Mouse (Mus musculus) urinary bladder, postnatal 10 days (tissue): ENCODE measurements at regions not wholly inside any gene's neighbourhood (a gene's known extent, or its start where the extent isn't known, plus 50 kb on each side); places are given as distances from the start of the nearest gene placed in this dataset.

ENCODE experiments used
- DNase-seq: peaks from one replicate; pipeline ENCODE4 v3.0.0; 2022; ENCODE audit warnings: low spot score

- DNase-seq, result no peak
These were observed 95.3 kb upstream of the Gm6657 start for GRCm38 (mm10) chr12:78098765-78099194.

- no peak for DNase-seq
These were observed 94.3 kb upstream of the Gm6657 start for GRCm38 (mm10) chr12:78099761-78100160.

- no peak for DNase-seq
These were observed 93.3 kb upstream of the Gm6657 start for GRCm38 (mm10) chr12:78100756-78101155.

- DNase-seq, result no peak
These were observed 84.1 kb upstream of the Gm6657 start for GRCm38 (mm10) chr12:78109931-78110330.

- no peak for DNase-seq
These were observed 75.9 kb upstream of the Gm6657 start for GRCm38 (mm10) chr12:78118131-78118530.

- DNase-seq, result no peak
These were observed 74.8 kb upstream of the Gm6657 start for GRCm38 (mm10) chr12:78119246-78119645.

- no peak for DNase-seq
These were observed 74.2 kb upstream of the Gm6657 start for GRCm38 (mm10) chr12:78119855-78120254.

- no peak for DNase-seq
These were observed 64.8 kb upstream of the Gm6657 start for GRCm38 (mm10) chr12:78129130-78129845.

GRCm38 (mm10) chr12:78132016-78132797, 61.8 kb upstream of the Gm6657 start:
- no peak for DNase-seq

GRCm38 (mm10) chr12:78133341-78133740, 60.7 kb upstream of the Gm6657 start:
- no peak for DNase-seq

GRCm38 (mm10) chr12:78133984-78134383, 60.1 kb upstream of the Gm6657 start:
- DNase-seq, result no peak

GRCm38 (mm10) chr12:78137196-78137595, 56.8 kb upstream of the Gm6657 start:
- no peak for DNase-seq

- DNase-seq, result no peak
These were observed 55.6 kb upstream of the Gm6657 start for GRCm38 (mm10) chr12:78138467-78138866.
